29 mouse cellular contexts compared by ENCODE assay signal in genomic region chr4:33659766-33660165, GRCm38 (mm10).
"Had no signal": no experiment of that assay in that cellular context is flagged by ENCODE, and none has a peak within 500 bp of the region (broad histone marks: within the 10 kb centered on the region; RNA-seq: fewer than 3 reads in every experiment).

No protein-coding gene starts in this region.

- H3K36me3 ChIP-seq: heart, embryonic 12.5 days; heart, embryonic 13.5 days; heart, embryonic 15.5 days; hindbrain, embryonic 10.5 days; hindbrain, embryonic 12.5 days; hindbrain, embryonic 13.5 days; hindbrain, embryonic 15.5 days; intestine, embryonic 15.5 days; kidney, embryonic 15.5 days had no signal

- H3K27me3 ChIP-seq: heart, embryonic 12.5 days; heart, embryonic 15.5 days; hindbrain, embryonic 12.5 days; hindbrain, embryonic 13.5 days; hindbrain, embryonic 15.5 days; intestine, embryonic 15.5 days; kidney, embryonic 15.5 days had no signal

- H3K9me3 ChIP-seq: heart, embryonic 12.5 days; heart, embryonic 13.5 days; heart, embryonic 15.5 days; hindbrain, embryonic 10.5 days; hindbrain, embryonic 12.5 days; hindbrain, embryonic 13.5 days; hindbrain, embryonic 15.5 days; intestine, embryonic 15.5 days; kidney, embryonic 15.5 days had no signal

- H3K4me2 ChIP-seq: heart, embryonic 11.5 days; heart, embryonic 12.5 days; heart, embryonic 13.5 days; heart, embryonic 15.5 days; hindbrain, embryonic 12.5 days; hindbrain, embryonic 13.5 days; hindbrain, embryonic 14.5 days; hindbrain, embryonic 15.5 days; intestine, embryonic 15.5 days; kidney, embryonic 15.5 days had no signal

- H3K27ac ChIP-seq: heart, embryonic 13.5 days; heart, embryonic 15.5 days; hindbrain, embryonic 10.5 days; hindbrain, embryonic 12.5 days; hindbrain, embryonic 13.5 days; hindbrain, embryonic 14.5 days; hindbrain, embryonic 15.5 days; hindbrain, postnatal 0 days; intestine, embryonic 15.5 days; kidney, embryonic 15.5 days; kidney, postnatal 0 days; layer of hippocampus, adult 2 months; left cerebral cortex, adult 2 months had no signal

- H3K4me3 ChIP-seq: heart, embryonic 12.5 days; heart, embryonic 13.5 days; heart, embryonic 15.5 days; hindbrain, embryonic 10.5 days; hindbrain, embryonic 12.5 days; hindbrain, embryonic 13.5 days; hindbrain, embryonic 15.5 days; intestine, embryonic 15.5 days; kidney, embryonic 15.5 days; layer of hippocampus, adult 2 months; left cerebral cortex, adult 2 months had no signal

- DNase-seq: heart, postnatal 14 days; heart, postnatal 36 days; heart, postnatal 4 days; kidney, adult 11 months; kidney, adult 18-20 months; kidney, adult 2 months; kidney, adult 9 months; kidney, postnatal 10 days; kidney, postnatal 14 days; kidney, postnatal 25 days; kidney, postnatal 36 days; kidney, postnatal 4 days; layer of hippocampus, adult 9-11 months; layer of hippocampus, postnatal 36 days had no signal

- H3K4me1 ChIP-seq: heart, embryonic 15.5 days had no signal
